Mouse (Mus musculus): ENCODE measurements around the gene Gm6525.

GRCm38 (mm10) chr3:84217961-84218351 lies 44.1 kb downstream of the Gm6525 start:
- no peak for TF ChIP-seq CTCF (IDR thresholded peaks at IDR 0.05; ENCODE audit: insufficient read depth, low read length)
- no peak for TF ChIP-seq POLR2A (IDR thresholded peaks at IDR 0.05; ENCODE audit: borderline replicate concordance, extremely low read depth, low read depth, low read length)

All from lung, adult 2 months (tissue).